ENCODE assay signal across 17 mouse cellular contexts in the genomic region with DNA sequence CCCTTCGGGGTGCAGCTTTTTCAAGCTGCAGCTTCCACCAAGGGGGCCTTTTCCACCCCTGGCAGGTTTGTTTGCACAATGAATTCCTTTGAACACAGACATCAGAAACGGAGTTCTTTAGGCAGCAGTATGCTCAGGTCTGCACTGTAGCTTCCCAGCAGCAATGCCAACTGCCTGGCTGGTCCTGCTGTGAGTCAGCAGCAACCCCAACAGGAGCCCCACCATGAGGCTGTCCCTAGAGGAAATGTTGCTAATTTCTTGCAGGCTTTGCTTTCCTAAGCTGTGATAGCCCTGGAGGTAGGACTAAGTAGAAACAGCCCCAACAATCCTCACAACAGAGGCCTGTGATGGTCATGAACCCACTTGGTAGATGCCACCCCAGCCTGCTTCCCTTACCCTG. TPM values are rescaled to one million over a fixed set of nuclear protein-coding genes. Genes with fewer than 3 reads are reported as not detected.
DNase-seq lines count a peak whose midpoint lies in the region; ATAC-seq lines count a peak whose summit lies in the region.
"Had no signal": no experiment of that assay in that cellular context is flagged by ENCODE, and none has a peak within 500 bp of the region (broad histone marks: within the 10 kb centered on the region; RNA-seq: fewer than 3 reads in every experiment).

No protein-coding gene starts in this region.

- no peak overlapping the region for H3K4me3 ChIP-seq in lung, embryonic 15.5 days
- H3K4me3 ChIP-seq in limb, embryonic 10.5 days, result no peak overlapping the region
- no peak overlapping the region for H3K4me3 ChIP-seq in hindbrain, embryonic 10.5 days
- H3K4me3 ChIP-seq in hindbrain, embryonic 16.5 days (ENCODE audit: low read length), result no peak overlapping the region
- H3K4me3 ChIP-seq: forebrain, embryonic 15.5 days; gastrocnemius, adult 2 months; liver, embryonic 13.5 days; stomach, embryonic 15.5 days had no signal

- no peak overlapping the region for H3K4me2 ChIP-seq in lung, embryonic 15.5 days
- H3K4me2 ChIP-seq in hindbrain, embryonic 16.5 days (ENCODE audit: low read length), result no peak overlapping the region
- H3K4me2 ChIP-seq: forebrain, embryonic 15.5 days; liver, embryonic 13.5 days; stomach, embryonic 15.5 days had no signal

- H3K9me3 ChIP-seq in lung, embryonic 15.5 days, result no peaks in the 10 kb centered on the region
- H3K9me3 ChIP-seq in limb, embryonic 10.5 days (replicated peaks), result no peaks in the 10 kb centered on the region
- H3K9me3 ChIP-seq in hindbrain, embryonic 10.5 days, result no peaks in the 10 kb centered on the region
- no peaks in the 10 kb centered on the region for H3K9me3 ChIP-seq in hindbrain, embryonic 16.5 days (ENCODE audit: control insufficient read depth, low read length)
- H3K9me3 ChIP-seq: forebrain, embryonic 15.5 days; liver, embryonic 13.5 days; stomach, embryonic 15.5 days had no signal

- peaks cover 15% of the 10 kb centered on the region for H3K4me1 ChIP-seq in lung, embryonic 15.5 days
- peaks cover 44% of the 10 kb centered on the region for H3K4me1 ChIP-seq in limb, embryonic 10.5 days
- H3K4me1 ChIP-seq in hindbrain, embryonic 10.5 days (replicated peaks), result peaks cover 32% of the 10 kb centered on the region
- H3K4me1 ChIP-seq in hindbrain, embryonic 16.5 days (ENCODE audit: control insufficient read depth, insufficient read depth, low read depth, low read length), result peaks cover 4% of the 10 kb centered on the region
- H3K4me1 ChIP-seq: liver, embryonic 13.5 days had no signal

- no peak for DNase-seq in frontal cortex, postnatal 10 days (ENCODE audit: low spot score in 2 of 2)
- no peak for DNase-seq in lung, postnatal 36 days
- DNase-seq in NIH3T3 (ENCODE audit: low read depth), result peak; percentile 84
- no peak for DNase-seq in limb, embryonic 10.5 days (ENCODE audit: low spot score)
- DNase-seq in hindbrain, embryonic 10.5 days (ENCODE audit: low spot score), result no peak
- DNase-seq: cerebellum, adult 11 months; gastrocnemius, adult 2 months; kidney, adult 9 months; liver, embryonic 13.5 days; midbrain, embryonic 14.5 days had no signal

- no peak overlapping the region for H3K9ac ChIP-seq in lung, embryonic 15.5 days
- H3K9ac ChIP-seq in hindbrain, embryonic 16.5 days (ENCODE audit: low read depth, low read length), result no peak overlapping the region
- H3K9ac ChIP-seq: forebrain, embryonic 15.5 days; liver, embryonic 13.5 days; stomach, embryonic 15.5 days had no signal

- H3K27ac ChIP-seq in lung, embryonic 15.5 days, result peak overlapping the region; percentile 63
- peak overlapping the region; percentile 64 for H3K27ac ChIP-seq in limb, embryonic 10.5 days
- no peak overlapping the region; the same call in 1 of the 2 replicates for H3K27ac ChIP-seq in hindbrain, embryonic 10.5 days
- H3K27ac ChIP-seq in hindbrain, embryonic 16.5 days (ENCODE audit: low read depth, low read length), result no peak overlapping the region
- H3K27ac ChIP-seq: forebrain, embryonic 15.5 days; gastrocnemius, adult 2 months; hindbrain, postnatal 0 days; liver, embryonic 13.5 days; macrophage; stomach, embryonic 15.5 days had no signal

- no peaks in the 10 kb centered on the region for H3K36me3 ChIP-seq in lung, embryonic 15.5 days
- no peaks in the 10 kb centered on the region for H3K36me3 ChIP-seq in limb, embryonic 10.5 days
- no peaks in the 10 kb centered on the region for H3K36me3 ChIP-seq in hindbrain, embryonic 10.5 days
- H3K36me3 ChIP-seq in hindbrain, embryonic 16.5 days (ENCODE audit: control insufficient read depth, insufficient read depth, low read length), result no peaks in the 10 kb centered on the region
- H3K36me3 ChIP-seq: forebrain, embryonic 15.5 days; liver, embryonic 13.5 days; stomach, embryonic 15.5 days had no signal

- peak; percentile 65; the same call in 1 of the 2 replicates for ATAC-seq in frontal cortex, adult (ENCODE audit: low TSS enrichment)
- no peak for ATAC-seq in lung, embryonic 15.5 days (ENCODE audit: borderline replicate concordance, extremely low read depth, low FRiP score, low TSS enrichment)
- ATAC-seq in hindbrain, embryonic 16.5 days, result no peak
- ATAC-seq: forebrain, embryonic 15.5 days; hindbrain, postnatal 0 days had no signal

- no peaks in the 10 kb centered on the region for H3K27me3 ChIP-seq in lung, embryonic 15.5 days
- H3K27me3 ChIP-seq in limb, embryonic 10.5 days (ENCODE audit: low read depth, poor library complexity, severe bottlenecking), result no peaks in the 10 kb centered on the region
- H3K27me3 ChIP-seq in hindbrain, embryonic 10.5 days (ENCODE audit: insufficient read depth, poor library complexity, severe bottlenecking), result peaks cover 5% of the 10 kb centered on the region; the same call in 1 of the 2 replicates
- H3K27me3 ChIP-seq in hindbrain, embryonic 16.5 days (replicated peaks; ENCODE audit: control insufficient read depth, insufficient read depth, low read length), result no peaks in the 10 kb centered on the region
- H3K27me3 ChIP-seq: forebrain, embryonic 15.5 days; liver, embryonic 13.5 days; stomach, embryonic 15.5 days had no signal

- 7% methylated on average over 2 of the region's 2 CpGs for WGBS in lung, embryonic 15.5 days
- WGBS in limb, embryonic 10.5 days, result 31% methylated on average over 2 of the region's 2 CpGs
- WGBS in hindbrain, embryonic 10.5 days, result 29% methylated on average over 2 of the region's 2 CpGs
- 32% methylated on average over 2 of the region's 2 CpGs for WGBS in hindbrain, embryonic 16.5 days

RNA-seq across cellular contexts. Expression of gene Dbh, which starts 2.0 kb away (rescaled TPM):
- polyA plus RNA-seq in lung, embryonic 15.5 days (2015; fragmentation: Nextera tagmentation; extraction: Ambion mirVana), result 0.34 and 2.4 TPM in 2 replicates
- not detected in 2 replicates for polyA plus RNA-seq in limb, embryonic 10.5 days (2016; fragmentation: Nextera tagmentation; extraction: Ambion mirVana)
- polyA plus RNA-seq in hindbrain, embryonic 10.5 days (2016; fragmentation: Nextera tagmentation; extraction: Ambion mirVana), result 4.3 and 4.9 TPM in 2 replicates
- 4.9 and 5.8 TPM in 2 replicates for polyA plus RNA-seq in hindbrain, embryonic 16.5 days (2015; fragmentation: Nextera tagmentation; extraction: Ambion mirVana)
- polyA plus RNA-seq: forebrain, embryonic 15.5 days; macrophage had no signal

RNA-seq across cellular contexts. Expression of gene Fam163b, which starts 24.7 kb away (rescaled TPM):
- 0.69 and 0.70 TPM in 2 replicates for polyA plus RNA-seq in lung, embryonic 15.5 days (2015; fragmentation: Nextera tagmentation; extraction: Ambion mirVana)
- polyA plus RNA-seq in limb, embryonic 10.5 days (2016; fragmentation: Nextera tagmentation; extraction: Ambion mirVana), result 0.48 and 0.79 TPM in 2 replicates
- polyA plus RNA-seq in hindbrain, embryonic 10.5 days (2016; fragmentation: Nextera tagmentation; extraction: Ambion mirVana), result 0.26 TPM in 2 replicates
- polyA plus RNA-seq in hindbrain, embryonic 16.5 days (2015; fragmentation: Nextera tagmentation; extraction: Ambion mirVana), result 10.2 and 10.3 TPM in 2 replicates
- polyA plus RNA-seq: macrophage had no signal

Comparison
In these comparisons a context has a peak if more than half of its experiments do, and no peak if none do; other contexts are left out.
1. H3K27ac ChIP-seq: peak in lung, embryonic 15.5 days (single experiment) and limb, embryonic 10.5 days (single experiment); none in hindbrain, embryonic 10.5 days (single experiment) and hindbrain, embryonic 16.5 days (single experiment).